Mouse (Mus musculus) heart, postnatal 0 days (tissue): ENCODE measurements around the gene Gm28042. TPM values are rescaled to one million over a fixed set of nuclear protein-coding genes. Genes with fewer than 3 reads are reported as not detected.

ENCODE experiments used
- ATAC-seq: fragments of 200-750 bp; cut with Nextera tagmentation; 2 replicates; pipeline ENCODE4 v1.8.0; 2017; ENCODE audit warnings: low read depth, moderate number of reproducible peaks, moderate library complexity; ENCODE audit not compliant: insufficient read depth
- DNase-seq: peaks from one replicate; pipeline ENCODE4 v3.0.0-alpha.2; 2016; ENCODE audit warnings: low spot score
- H3K27ac ChIP-seq: fragments of 300-500 bp; sonication (generic); 2 replicates; pipeline ENCODE4 v1.5.1; 2014; ENCODE audit warnings: low read depth, mild to moderate bottlenecking
- H3K27me3 ChIP-seq: fragments of 300-500 bp; sonication (generic); 2 replicates; pipeline ENCODE4 v1.6.1; 2014; ENCODE audit warnings: low read length, mixed read lengths; ENCODE audit not compliant: control insufficient read depth, insufficient read depth
- H3K36me3 ChIP-seq: fragments of 300-500 bp; sonication (generic); replicated peaks from 2 replicates; pipeline ENCODE4 v1.6.1; 2014; ENCODE audit warnings: low read length, mixed read lengths; ENCODE audit not compliant: control insufficient read depth, insufficient read depth
- H3K4me1 ChIP-seq: fragments of 300-500 bp; sonication (generic); 2 replicates; pipeline ENCODE4 v1.6.1; 2014; ENCODE audit warnings: antibody characterized with exemption; ENCODE audit not compliant: control insufficient read depth, insufficient read depth
- H3K4me2 ChIP-seq: fragments of 300-500 bp; sonication (generic); 2 replicates; pipeline ENCODE4 v1.6.1; 2014; ENCODE audit warnings: low read depth, mild to moderate bottlenecking, low read length, moderate library complexity
- H3K4me3 ChIP-seq: fragments of 300-500 bp; sonication (generic); 2 replicates; pipeline ENCODE4 v1.5.1; 2014; ENCODE audit warnings: low read depth, low read length
- H3K9ac ChIP-seq: fragments of 300-500 bp; sonication (generic); replicated peaks from 2 replicates; pipeline ENCODE4 v1.6.1; 2014; ENCODE audit warnings: low read depth, low read length, mixed read lengths
- H3K9me3 ChIP-seq: fragments of 300-500 bp; sonication (generic); replicated peaks from 2 replicates; pipeline ENCODE4 v1.6.1; 2016; ENCODE audit warnings: low read length; ENCODE audit not compliant: control insufficient read depth
- CTCF ChIP-seq: IDR thresholded peaks from 2 replicates; pipeline ENCODE4 v1.5.1; 2016; ENCODE audit warnings: antibody characterized with exemption, control low read depth, low read depth
- EP300 ChIP-seq: IDR thresholded peaks from 2 replicates; pipeline ENCODE4 v1.6.1; 2016; ENCODE audit warnings: antibody characterized with exemption, low read depth
- WGBS: fragments of 180-500 bp; shearing (Covaris S2); extraction: QIAGEN DNeasy Blood & Tissue Kit; methylation state at CpG from one replicate; pipeline ENCODE4 v1.1.7; 2014; 5-methylcytosine and 5-hydroxymethylcytosine counted together
- polyA plus RNA-seq: library from polyadenylated mRNA; unstranded; fragments of >200 nt; fragmentation: Nextera tagmentation; extraction: Ambion mirVana; gene quantifications from 2 replicates; pipeline ENCODE4 v1.2.1, GENCODE M21; 2015
- total RNA-seq: library from RNA; depleted of rRNA; stranded (reverse); fragments of >200 nt; gene quantifications from 2 replicates; pipeline ENCODE4 v1.2.3, GENCODE M21; 2014; ENCODE audit warnings: low replicate concordance

Gene Gm28042
- total and polyA plus RNA-seq, 2 experiments from 2014 or later, result 1.4 to 18.7 TPM

DNA sequence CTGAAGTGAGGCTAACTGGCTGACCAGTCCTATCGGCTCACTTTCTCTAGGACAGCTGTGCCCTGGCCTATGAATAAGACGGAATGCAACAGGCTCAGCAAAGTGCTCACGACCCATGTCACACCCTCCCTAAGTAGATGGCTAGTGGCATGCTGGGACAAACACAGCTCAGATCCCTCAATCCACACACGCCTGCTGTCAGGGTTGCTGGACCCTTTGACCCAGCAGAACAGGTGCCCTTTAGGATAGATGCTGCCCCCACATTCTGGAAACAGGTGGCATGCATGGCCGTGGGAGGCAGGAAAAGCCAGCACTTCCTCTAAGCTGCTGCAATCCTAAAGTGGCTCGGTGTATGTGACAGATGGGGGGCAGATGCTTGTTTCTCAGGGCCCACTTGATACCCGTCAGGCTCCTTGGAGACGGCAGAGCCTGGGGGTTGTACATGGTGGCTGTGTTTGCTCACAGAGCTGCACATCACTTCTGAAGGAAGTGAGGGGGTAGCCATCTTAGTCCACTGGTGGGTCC is 42.2 kb downstream of the Gm28042 start:
- ATAC-seq (no peak), DNase-seq (no peak)
- no peaks in the 10 kb centered on the region for H3K36me3 ChIP-seq
- H3K9me3 ChIP-seq, result no peaks in the 10 kb centered on the region
- TF ChIP-seq CTCF, result no peak
- TF ChIP-seq EP300, result no peak
- H3K4me1 ChIP-seq, result no peaks in the 10 kb centered on the region; the same call in 1 of the 2 replicates
- no peak overlapping the region for H3K27ac ChIP-seq
- H3K9ac ChIP-seq, result no peak overlapping the region
- 65% methylated on average over 8 of the region's 8 CpGs for WGBS
- H3K4me3 ChIP-seq, result no peak overlapping the region
- H3K27me3 ChIP-seq, result no peaks in the 10 kb centered on the region
- no peak overlapping the region for H3K4me2 ChIP-seq

DNA sequence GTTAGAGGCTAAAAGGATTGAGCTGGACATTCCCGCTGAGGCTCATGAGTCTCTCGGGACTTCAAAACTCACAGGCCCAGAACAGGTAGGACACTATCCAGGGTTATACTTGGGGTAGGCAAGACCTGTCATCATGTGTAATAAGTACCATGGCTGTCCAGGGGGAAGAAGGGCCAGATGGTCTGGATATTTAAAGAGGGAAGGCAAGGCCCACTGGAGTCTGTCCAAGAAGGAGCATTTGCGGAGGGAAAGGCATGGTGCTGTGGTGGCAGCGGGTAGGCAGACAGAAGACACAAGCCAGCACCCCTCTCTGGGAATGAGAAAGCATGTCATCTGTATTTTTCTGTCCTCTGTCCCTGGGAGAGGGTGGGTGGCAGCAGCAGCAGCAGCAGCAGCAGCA is 46.8 kb downstream of the Gm28042 start:
- H3K27me3 ChIP-seq, result peaks cover 17% of the 10 kb centered on the region
- no peak overlapping the region for H3K9ac ChIP-seq
- no peak for TF ChIP-seq CTCF
- TF ChIP-seq EP300, result no peak
- DNase-seq (no peak), ATAC-seq (no peak)
- WGBS, result 69% methylated on average over 4 of the region's 4 CpGs
- H3K9me3 ChIP-seq, result no peaks in the 10 kb centered on the region
- H3K27ac ChIP-seq, result no peak overlapping the region
- H3K36me3 ChIP-seq, result no peaks in the 10 kb centered on the region
- H3K4me2 ChIP-seq, result no peak overlapping the region
- H3K4me3 ChIP-seq, result no peak overlapping the region
- H3K4me1 ChIP-seq, result no peaks in the 10 kb centered on the region

DNA sequence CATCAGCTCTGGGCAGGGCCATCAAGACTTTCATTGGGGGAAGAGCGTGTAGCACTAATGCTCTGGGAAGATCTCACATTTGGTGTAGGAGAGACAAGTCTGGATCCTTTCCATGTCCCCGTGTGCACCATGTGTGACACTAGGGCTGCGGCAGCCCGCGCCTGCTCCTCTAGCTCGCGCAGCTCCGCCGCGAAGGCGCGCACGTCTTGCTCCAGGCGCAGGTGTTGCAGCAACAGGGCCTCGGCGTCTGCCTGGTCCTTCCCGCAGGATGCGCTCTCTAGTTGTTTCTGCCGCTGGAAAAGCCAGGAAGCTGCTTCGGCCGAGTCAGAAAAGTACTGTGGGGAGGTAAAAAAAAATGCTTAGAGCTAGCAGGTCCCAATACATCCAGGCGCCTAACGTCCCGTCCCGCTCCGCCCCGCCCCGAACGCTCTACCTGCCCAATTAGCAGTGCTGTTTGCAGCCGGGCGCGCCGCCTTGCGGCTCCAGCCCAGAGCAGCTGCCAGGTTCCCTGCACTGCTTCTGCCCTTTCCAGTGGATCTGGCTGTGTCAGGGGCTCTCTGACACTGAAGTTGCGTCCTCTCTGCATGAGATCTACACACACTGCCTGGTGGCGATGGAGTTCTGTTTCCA is 48.9 kb downstream of the Gm28042 start:
- Histone ChIP-seq H3K9me3 (no peaks in the 10 kb centered on the region), H3K9ac (no peak overlapping the region), H3K27ac (no peak overlapping the region), H3K4me3 (peak overlapping the region; percentile 32), H3K4me2 (peak overlapping the region; percentile 62), H3K36me3 (no peaks in the 10 kb centered on the region), H3K27me3 (peaks cover 17% of the 10 kb centered on the region), H3K4me1 (no peaks in the 10 kb centered on the region)
- WGBS, result 3% methylated on average over 36 of the region's 36 CpGs
- TF ChIP-seq CTCF, result peak; percentile 64
- no peak for TF ChIP-seq EP300
- ATAC-seq, result peak; percentile 79
- DNase-seq, result peak; percentile 44

DNA sequence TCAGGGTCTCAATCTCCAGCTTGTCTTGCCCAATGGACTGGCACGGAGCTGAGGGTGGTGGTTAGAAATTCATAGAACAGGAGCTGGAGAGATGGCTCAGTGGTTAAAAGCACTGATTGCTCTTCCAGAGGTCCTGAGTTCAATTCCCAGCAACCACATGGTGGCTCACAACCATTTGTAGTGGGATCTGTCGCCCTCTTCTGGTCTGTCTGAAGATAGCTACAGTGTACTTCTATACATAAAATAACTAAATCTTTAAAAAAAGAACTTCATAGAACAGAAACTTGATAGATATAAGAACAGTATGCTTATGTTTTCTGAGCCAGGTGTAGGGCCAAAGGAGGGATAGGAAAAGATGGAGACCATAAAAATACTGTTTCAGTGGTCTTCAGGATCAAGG is 55.1 kb downstream of the Gm28042 start:
- TF ChIP-seq CTCF, result no peak
- TF ChIP-seq EP300, result no peak
- Histone ChIP-seq H3K36me3 (no peaks in the 10 kb centered on the region), H3K9ac (no peak overlapping the region), H3K27ac (no peak overlapping the region), H3K27me3 (peaks cover under 1% of the 10 kb centered on the region), H3K4me3 (no peak overlapping the region), H3K9me3 (no peaks in the 10 kb centered on the region), H3K4me2 (no peak overlapping the region), H3K4me1 (no peaks in the 10 kb centered on the region)
- DNase-seq (no peak), ATAC-seq (no peak)
- WGBS, result 69% methylated on average over 2 of the region's 2 CpGs

DNA sequence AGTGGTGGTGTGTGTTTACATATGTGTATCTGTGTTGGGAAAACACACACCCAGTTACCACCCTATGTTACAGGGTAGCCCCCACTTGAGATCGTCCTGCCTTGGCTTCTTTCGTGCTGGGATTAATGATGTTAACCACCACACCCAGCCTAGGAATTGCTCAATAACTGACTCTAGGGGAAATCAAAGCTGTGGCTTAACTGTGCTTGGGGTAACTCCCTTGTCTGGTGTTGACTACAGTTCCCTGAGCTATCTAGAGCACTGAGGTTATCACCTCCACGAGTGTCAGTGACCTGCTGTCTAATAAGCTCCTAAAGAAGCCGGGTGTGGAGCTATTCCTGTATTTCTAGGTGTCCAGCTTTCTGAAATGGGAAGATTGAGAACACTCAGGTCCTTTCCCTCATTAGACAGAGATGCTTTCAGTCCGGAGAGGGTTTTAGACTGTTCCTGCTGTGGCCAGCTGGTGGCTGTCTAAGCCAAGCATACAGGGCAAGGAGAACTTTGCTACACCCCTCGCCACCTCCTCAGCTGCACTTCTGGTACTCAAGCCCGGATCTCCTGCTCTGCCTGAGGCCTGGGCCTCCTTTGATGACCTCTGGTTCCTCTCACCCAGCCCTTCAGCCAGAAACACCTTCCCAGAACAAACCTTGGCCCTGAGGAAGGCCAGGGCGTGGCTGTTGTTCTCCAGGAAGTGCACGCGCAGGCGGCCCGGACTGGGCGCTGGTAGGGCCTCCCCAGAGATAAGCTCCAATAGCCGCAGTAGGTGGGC is 57.5 kb downstream of the Gm28042 start:
- Histone ChIP-seq H3K4me1 (no peaks in the 10 kb centered on the region), H3K36me3 (peaks cover 15% of the 10 kb centered on the region), H3K27ac (0 out of 2 replicates have a peak overlapping the region, but pooled peaks have one; percentile 2), H3K4me3 (no peak overlapping the region), H3K27me3 (no peaks in the 10 kb centered on the region), H3K4me2 (no peak overlapping the region), H3K9ac (no peak overlapping the region), H3K9me3 (no peaks in the 10 kb centered on the region)
- 38% methylated on average over 14 of the region's 14 CpGs for whole genome bisulfite sequencing
- DNase-seq (peak; percentile 58), ATAC-seq (peak; percentile 79)
- peak; percentile 73 for TF ChIP-seq CTCF
- TF ChIP-seq EP300, result no peak
